9 mouse cellular contexts compared by ENCODE assay signal in the genomic region with DNA sequence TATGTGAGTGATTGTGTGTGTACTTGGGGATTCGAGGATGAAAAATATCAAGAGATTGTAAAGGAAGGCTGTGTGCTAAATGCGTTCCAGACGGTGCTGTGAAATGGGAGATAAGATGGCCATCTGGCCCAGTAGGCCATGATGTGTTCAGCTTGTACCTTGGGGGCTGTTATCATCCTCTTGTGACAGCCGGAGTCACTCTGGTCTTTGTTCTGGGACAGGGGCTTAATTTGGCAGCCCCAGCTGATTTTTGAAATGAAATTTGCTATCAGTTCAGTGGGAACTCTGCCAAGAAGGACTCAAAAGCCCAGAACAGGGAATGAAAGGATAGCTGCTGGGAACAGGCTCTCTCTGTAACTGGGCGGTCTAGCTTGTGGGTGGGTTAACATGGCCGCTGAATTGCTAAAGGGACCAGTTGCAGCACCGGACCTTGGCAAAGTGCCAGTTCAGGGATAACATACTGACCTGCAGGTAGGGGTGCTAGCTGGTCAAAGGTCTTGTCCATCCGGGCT.
DNase-seq lines count a peak whose midpoint lies in the region; ATAC-seq and TF ChIP-seq lines count a peak whose summit lies in the region.
"Had no signal": no experiment of that assay in that cellular context is flagged by ENCODE, and none has a peak within 500 bp of the region (broad histone marks: within the 10 kb centered on the region; RNA-seq: fewer than 3 reads in every experiment).

No protein-coding gene starts in this region.

- ATAC-seq in lung, embryonic 16.5 days (ENCODE audit: low read depth): peak; percentile 77
- peak; percentile 44 for ATAC-seq in forebrain, postnatal 0 days
- ATAC-seq in intestine, embryonic 15.5 days: peak; percentile 28; the same call in 1 of the 2 replicates
- ATAC-seq in liver, embryonic 12.5 days: peak; percentile 38; the same call in 1 of the 2 replicates

- no peak for TF ChIP-seq CTCF in forebrain, postnatal 0 days (IDR thresholded peaks at IDR 0.05; ENCODE audit: low read depth)
- TF ChIP-seq CTCF in testis, adult 2 months (IDR thresholded peaks at IDR 0.05; ENCODE audit: control insufficient read depth, insufficient read depth, insufficient replicate concordance, low read depth, low read length): no peak

- H3K4me1 ChIP-seq in lung, embryonic 16.5 days (replicated peaks; ENCODE audit: control insufficient read depth, insufficient read depth, low read length): peaks cover 42% of the 10 kb centered on the region
- H3K4me1 ChIP-seq in forebrain, postnatal 0 days (ENCODE audit: insufficient read depth): peaks cover 15% of the 10 kb centered on the region; the same call in 1 of the 2 replicates
- peaks cover 28% of the 10 kb centered on the region for H3K4me1 ChIP-seq in intestine, embryonic 15.5 days (replicated peaks)
- H3K4me1 ChIP-seq in liver, embryonic 12.5 days: peaks cover 28% of the 10 kb centered on the region
- H3K4me1 ChIP-seq in testis, adult 2 months (ENCODE audit: control insufficient read depth, insufficient read depth, low read length): peaks cover 10% of the 10 kb centered on the region

- H3K27ac ChIP-seq in lung, embryonic 16.5 days (ENCODE audit: low read length): peak overlapping the region; percentile 75
- H3K27ac ChIP-seq in forebrain, postnatal 0 days (ENCODE audit: low read depth, low read length): peak overlapping the region; percentile 69
- H3K27ac ChIP-seq in intestine, embryonic 15.5 days: peak overlapping the region; percentile 67
- no peak overlapping the region for H3K27ac ChIP-seq in liver, embryonic 12.5 days
- H3K27ac ChIP-seq in testis, adult 2 months (ENCODE audit: control insufficient read depth, insufficient read depth, low read depth, low read length): peak overlapping the region; percentile 76

- H3K9ac ChIP-seq in lung, embryonic 16.5 days (ENCODE audit: low read length): no peak overlapping the region
- H3K9ac ChIP-seq in forebrain, postnatal 0 days: no peak overlapping the region
- H3K9ac ChIP-seq in intestine, embryonic 15.5 days: no peak overlapping the region
- no peak overlapping the region for H3K9ac ChIP-seq in liver, embryonic 12.5 days

- no peak overlapping the region for H3K4me2 ChIP-seq in lung, embryonic 16.5 days (ENCODE audit: low read depth, low read length)
- no peak overlapping the region for H3K4me2 ChIP-seq in forebrain, postnatal 0 days (ENCODE audit: low read depth)
- no peak overlapping the region for H3K4me2 ChIP-seq in intestine, embryonic 15.5 days (replicated peaks)
- H3K4me2 ChIP-seq in liver, embryonic 12.5 days: no peak overlapping the region

- no peak for DNase-seq in lung, postnatal 25 days (ENCODE audit: low spot score)
- peak; percentile 66 for DNase-seq in forebrain, postnatal 0 days
- no peak for DNase-seq in adrenal gland, postnatal 36 days
- no peak for DNase-seq in spleen, postnatal 36 days (ENCODE audit: low spot score in 2 of 2)

- no peaks in the 10 kb centered on the region for H3K27me3 ChIP-seq in lung, embryonic 16.5 days (ENCODE audit: control insufficient read depth, insufficient read depth, low read depth, low read length)
- no peaks in the 10 kb centered on the region for H3K27me3 ChIP-seq in forebrain, postnatal 0 days (ENCODE audit: insufficient read depth, low read length)
- H3K27me3 ChIP-seq in intestine, embryonic 15.5 days (replicated peaks): no peaks in the 10 kb centered on the region
- no peaks in the 10 kb centered on the region for H3K27me3 ChIP-seq in liver, embryonic 12.5 days (replicated peaks)
- no peaks in the 10 kb centered on the region for H3K27me3 ChIP-seq in testis, adult 2 months (ENCODE audit: control insufficient read depth, insufficient read depth, low read length)

- no peak for TF ChIP-seq POLR2A in testis, adult 2 months (IDR thresholded peaks at IDR 0.05; ENCODE audit: control insufficient read depth, low read depth, low read length)

- no peak overlapping the region for H3K4me3 ChIP-seq in lung, embryonic 16.5 days (ENCODE audit: low read length)
- H3K4me3 ChIP-seq in forebrain, postnatal 0 days (ENCODE audit: low read depth, low read length): no peak overlapping the region
- H3K4me3 ChIP-seq in intestine, embryonic 15.5 days (replicated peaks): no peak overlapping the region
- no peak overlapping the region for H3K4me3 ChIP-seq in liver, embryonic 12.5 days
- H3K4me3 ChIP-seq in testis, adult 2 months (ENCODE audit: control insufficient read depth, low read depth, low read length): no peak overlapping the region

- no peaks in the 10 kb centered on the region for H3K36me3 ChIP-seq in lung, embryonic 16.5 days (ENCODE audit: control insufficient read depth, insufficient read depth, low read length)
- H3K36me3 ChIP-seq in forebrain, postnatal 0 days (ENCODE audit: insufficient read depth): no peaks in the 10 kb centered on the region
- H3K36me3 ChIP-seq in intestine, embryonic 15.5 days: peaks cover 4% of the 10 kb centered on the region; the same call in 1 of the 2 replicates
- no peaks in the 10 kb centered on the region; the same call in 1 of the 2 replicates for H3K36me3 ChIP-seq in liver, embryonic 12.5 days
- H3K36me3 ChIP-seq in testis, adult 2 months (ENCODE audit: control insufficient read depth, insufficient read depth, low read length): no peaks in the 10 kb centered on the region
- H3K36me3 ChIP-seq: G1E had no signal

- H3K9me3 ChIP-seq in lung, embryonic 16.5 days (ENCODE audit: control insufficient read depth, low read length): no peaks in the 10 kb centered on the region
- no peaks in the 10 kb centered on the region for H3K9me3 ChIP-seq in forebrain, postnatal 0 days (ENCODE audit: low read length)
- no peaks in the 10 kb centered on the region for H3K9me3 ChIP-seq in intestine, embryonic 15.5 days
- no peaks in the 10 kb centered on the region for H3K9me3 ChIP-seq in liver, embryonic 12.5 days (replicated peaks)

- 26% methylated on average over 8 of the region's 8 CpGs for WGBS in lung, embryonic 16.5 days
- WGBS in forebrain, postnatal 0 days: 29% methylated on average over 8 of the region's 8 CpGs
- WGBS in intestine, embryonic 15.5 days: 41% methylated on average over 8 of the region's 8 CpGs
- WGBS in liver, embryonic 12.5 days (ENCODE audit: insufficient replicate concordance): 42% methylated on average over 8 of the region's 8 CpGs
